Mouse (Mus musculus): ENCODE measurements around the gene Myh9. TPM values are rescaled to one million over a fixed set of nuclear protein-coding genes. Genes with fewer than 3 reads are reported as not detected.

Myh9 gene
- total RNA-seq (2015; ENCODE audit: low replicate concordance) (104 and 105 TPM in 2 replicates), total RNA-seq (2017; ENCODE audit: low replicate concordance) (198 and 213 TPM in 2 replicates)

- ATAC-seq (replicated peaks; ENCODE audit: low FRiP score, poor library complexity, severe bottlenecking), result peak; percentile 87
Measured at GRCm38 (mm10) chr15:77842047-77842843, at the start of gene Myh9. TSS of gene Myh9 (minus strand) at chr15:77842175.

- no peak for ATAC-seq (replicated peaks; ENCODE audit: low FRiP score, poor library complexity, severe bottlenecking)
Measured at GRCm38 (mm10) chr15:77891766-77892165, 49.8 kb upstream of the Myh9 start.

GRCm38 (mm10) chr15:77889761-77890422 lies 47.9 kb upstream of the Myh9 start:
- no peak for ATAC-seq (replicated peaks; ENCODE audit: low FRiP score, poor library complexity, severe bottlenecking)

GRCm38 (mm10) chr15:77888286-77888685 lies 46.3 kb upstream of the Myh9 start:
- no peak for ATAC-seq (replicated peaks; ENCODE audit: low FRiP score, poor library complexity, severe bottlenecking)

GRCm38 (mm10) chr15:77887093-77887488 lies 45.1 kb upstream of the Myh9 start:
- ATAC-seq (replicated peaks; ENCODE audit: low FRiP score, poor library complexity, severe bottlenecking), result no peak

- no peak for ATAC-seq (replicated peaks; ENCODE audit: low FRiP score, poor library complexity, severe bottlenecking)
Measured at GRCm38 (mm10) chr15:77886369-77887092, 44.6 kb upstream of the Myh9 start.

GRCm38 (mm10) chr15:77885945-77886344 lies 44.0 kb upstream of the Myh9 start:
- ATAC-seq (replicated peaks; ENCODE audit: low FRiP score, poor library complexity, severe bottlenecking), result no peak

GRCm38 (mm10) chr15:77885159-77885558 lies 43.2 kb upstream of the Myh9 start:
- ATAC-seq (replicated peaks; ENCODE audit: low FRiP score, poor library complexity, severe bottlenecking), result no peak

GRCm38 (mm10) chr15:77883697-77884010 lies 41.7 kb upstream of the Myh9 start:
- ATAC-seq (replicated peaks; ENCODE audit: low FRiP score, poor library complexity, severe bottlenecking), result no peak

- no peak for ATAC-seq (replicated peaks; ENCODE audit: low FRiP score, poor library complexity, severe bottlenecking)
Measured at GRCm38 (mm10) chr15:77882797-77883696, 41.1 kb upstream of the Myh9 start.

- no peak for ATAC-seq (replicated peaks; ENCODE audit: low FRiP score, poor library complexity, severe bottlenecking)
Measured at GRCm38 (mm10) chr15:77882297-77882696, 40.3 kb upstream of the Myh9 start.

- ATAC-seq (replicated peaks; ENCODE audit: low FRiP score, poor library complexity, severe bottlenecking), result peak; percentile 51
Measured at GRCm38 (mm10) chr15:77881698-77882097, 39.7 kb upstream of the Myh9 start.

GRCm38 (mm10) chr15:77880738-77881137 lies 38.8 kb upstream of the Myh9 start:
- no peak for ATAC-seq (replicated peaks; ENCODE audit: low FRiP score, poor library complexity, severe bottlenecking)

GRCm38 (mm10) chr15:77879756-77880155 lies 37.8 kb upstream of the Myh9 start:
- 0 out of 2 replicates have a peak, but pooled peaks have one; percentile 25 for ATAC-seq (replicated peaks; ENCODE audit: low FRiP score, poor library complexity, severe bottlenecking)

- ATAC-seq (replicated peaks; ENCODE audit: low FRiP score, poor library complexity, severe bottlenecking), result no peak
Measured at GRCm38 (mm10) chr15:77877209-77877608, 35.2 kb upstream of the Myh9 start.

- no peak for ATAC-seq (replicated peaks; ENCODE audit: low FRiP score, poor library complexity, severe bottlenecking)
Measured at GRCm38 (mm10) chr15:77876716-77877115, 34.7 kb upstream of the Myh9 start.

- ATAC-seq (replicated peaks; ENCODE audit: low FRiP score, poor library complexity, severe bottlenecking), result no peak
Measured at GRCm38 (mm10) chr15:77875953-77876352, 34.0 kb upstream of the Myh9 start.

- no peak for ATAC-seq (replicated peaks; ENCODE audit: low FRiP score, poor library complexity, severe bottlenecking)
Measured at GRCm38 (mm10) chr15:77874807-77875206, 32.8 kb upstream of the Myh9 start.

GRCm38 (mm10) chr15:77874310-77874709 lies 32.3 kb upstream of the Myh9 start:
- no peak for ATAC-seq (replicated peaks; ENCODE audit: low FRiP score, poor library complexity, severe bottlenecking)

GRCm38 (mm10) chr15:77873564-77873963 lies 31.6 kb upstream of the Myh9 start:
- no peak for ATAC-seq (replicated peaks; ENCODE audit: low FRiP score, poor library complexity, severe bottlenecking)
